In genomic region chr1:79753456-79753855, GRCm38 (mm10) we compare ENCODE assay signal across 30 mouse cellular contexts. TPM values are rescaled to one million over a fixed set of nuclear protein-coding genes. Genes with fewer than 3 reads are reported as not detected.
DNase-seq lines count a peak whose midpoint lies in the region; ATAC-seq lines count a peak whose summit lies in the region.
"Had no signal": no experiment of that assay in that cellular context is flagged by ENCODE, and none has a peak within 500 bp of the region (broad histone marks: within the 10 kb centered on the region; RNA-seq: fewer than 3 reads in every experiment).

No protein-coding gene starts in this region.

- H3K36me3 ChIP-seq in lung, embryonic 15.5 days: no peaks in the 10 kb centered on the region
- H3K36me3 ChIP-seq in midbrain, embryonic 11.5 days (ENCODE audit: control insufficient read depth, insufficient read depth, low read length): no peaks in the 10 kb centered on the region
- peaks cover 20% of the 10 kb centered on the region for H3K36me3 ChIP-seq in midbrain, embryonic 13.5 days
- H3K36me3 ChIP-seq: embryonic facial prominence, embryonic 12.5 days; embryonic facial prominence, embryonic 15.5 days; forebrain, embryonic 12.5 days; forebrain, embryonic 15.5 days; heart, embryonic 10.5 days; heart, embryonic 13.5 days had no signal

- no peak overlapping the region for H3K4me2 ChIP-seq in lung, embryonic 15.5 days
- H3K4me2 ChIP-seq in midbrain, embryonic 11.5 days: no peak overlapping the region
- no peak overlapping the region for H3K4me2 ChIP-seq in midbrain, embryonic 13.5 days (replicated peaks)
- H3K4me2 ChIP-seq: embryonic facial prominence, embryonic 12.5 days; embryonic facial prominence, embryonic 15.5 days; forebrain, embryonic 12.5 days; forebrain, embryonic 15.5 days; heart, embryonic 13.5 days; hindbrain, embryonic 14.5 days had no signal

- no peaks in the 10 kb centered on the region for H3K27me3 ChIP-seq in lung, embryonic 15.5 days
- no peaks in the 10 kb centered on the region for H3K27me3 ChIP-seq in midbrain, embryonic 11.5 days (ENCODE audit: control insufficient read depth, insufficient read depth, low read length)
- no peaks in the 10 kb centered on the region for H3K27me3 ChIP-seq in midbrain, embryonic 13.5 days
- H3K27me3 ChIP-seq: CH12.LX; embryonic facial prominence, embryonic 12.5 days; embryonic facial prominence, embryonic 15.5 days; forebrain, embryonic 12.5 days; forebrain, embryonic 15.5 days; heart, embryonic 13.5 days; Patski had no signal

- H3K9ac ChIP-seq in lung, embryonic 15.5 days: no peak overlapping the region
- no peak overlapping the region for H3K9ac ChIP-seq in midbrain, embryonic 11.5 days (ENCODE audit: low read length)
- no peak overlapping the region for H3K9ac ChIP-seq in midbrain, embryonic 13.5 days (replicated peaks)
- H3K9ac ChIP-seq: embryonic facial prominence, embryonic 12.5 days; embryonic facial prominence, embryonic 15.5 days; forebrain, embryonic 12.5 days; forebrain, embryonic 15.5 days; heart, embryonic 13.5 days; hindbrain, embryonic 14.5 days had no signal

- peaks cover 14% of the 10 kb centered on the region for H3K4me1 ChIP-seq in lung, embryonic 15.5 days
- no peaks in the 10 kb centered on the region for H3K4me1 ChIP-seq in midbrain, embryonic 11.5 days (ENCODE audit: control insufficient read depth, insufficient read depth, low read length)
- H3K4me1 ChIP-seq in midbrain, embryonic 13.5 days (replicated peaks): peaks cover 6% of the 10 kb centered on the region; the same call in 1 of the 2 replicates
- H3K4me1 ChIP-seq: embryonic facial prominence, embryonic 15.5 days; forebrain, embryonic 12.5 days; forebrain, embryonic 15.5 days had no signal

- no peak overlapping the region for H3K27ac ChIP-seq in lung, embryonic 15.5 days
- H3K27ac ChIP-seq in midbrain, embryonic 11.5 days (ENCODE audit: low read depth, low read length): no peak overlapping the region
- no peak overlapping the region for H3K27ac ChIP-seq in midbrain, embryonic 13.5 days
- H3K27ac ChIP-seq: embryonic facial prominence, embryonic 12.5 days; embryonic facial prominence, embryonic 15.5 days; forebrain, embryonic 12.5 days; forebrain, embryonic 15.5 days; heart, embryonic 10.5 days; heart, embryonic 13.5 days; hindbrain, embryonic 14.5 days; hindbrain, postnatal 0 days had no signal

- DNase-seq in adrenal gland, adult 2 months: peak; percentile 56
- no peak for DNase-seq in adrenal gland, postnatal 10 days
- no peak for DNase-seq in lung, postnatal 10 days
- DNase-seq in midbrain, embryonic 11.5 days (ENCODE audit: low spot score, missing footprints): peak; percentile 33
- DNase-seq: adrenal gland, adult 8-10 months; B cell, adult 2 months; cerebellum, adult 11 months; cerebellum, adult 2 months; cerebellum, adult 9-11 months; cerebellum, postnatal 25 days; gastrocnemius, postnatal 14 days; heart, adult 18-20 months; heart, postnatal 14 days; heart, postnatal 4 days had no signal

- H3K9me3 ChIP-seq in lung, embryonic 15.5 days: no peaks in the 10 kb centered on the region
- no peaks in the 10 kb centered on the region; the same call in 1 of the 2 replicates for H3K9me3 ChIP-seq in midbrain, embryonic 11.5 days (ENCODE audit: control insufficient read depth, low read length)
- H3K9me3 ChIP-seq in midbrain, embryonic 13.5 days: peaks cover 4% of the 10 kb centered on the region
- H3K9me3 ChIP-seq: embryonic facial prominence, embryonic 12.5 days; embryonic facial prominence, embryonic 15.5 days; forebrain, embryonic 12.5 days; forebrain, embryonic 15.5 days; G1E; heart, embryonic 10.5 days; heart, embryonic 13.5 days had no signal

- WGBS in lung, embryonic 15.5 days: 84% methylated on average over 3 of the region's 3 CpGs
- 92% methylated on average over 3 of the region's 3 CpGs for WGBS in midbrain, embryonic 11.5 days
- WGBS in midbrain, embryonic 13.5 days: 97% methylated on average over 3 of the region's 3 CpGs

- no peak overlapping the region for H3K4me3 ChIP-seq in lung, embryonic 15.5 days
- no peak overlapping the region for H3K4me3 ChIP-seq in midbrain, embryonic 11.5 days (ENCODE audit: low read depth, low read length)
- H3K4me3 ChIP-seq in midbrain, embryonic 13.5 days (replicated peaks): no peak overlapping the region
- H3K4me3 ChIP-seq: embryonic facial prominence, embryonic 12.5 days; embryonic facial prominence, embryonic 15.5 days; erythroblast, embryonic 14.5 days; forebrain, embryonic 12.5 days; forebrain, embryonic 15.5 days; heart, embryonic 10.5 days; heart, embryonic 13.5 days had no signal

- ATAC-seq in lung, embryonic 15.5 days (ENCODE audit: borderline replicate concordance, extremely low read depth, low FRiP score, low TSS enrichment): 0 out of 2 replicates have a peak, but pooled peaks have one; percentile 49
- no peak for ATAC-seq in midbrain, embryonic 11.5 days (ENCODE audit: low FRiP score)
- no peak for ATAC-seq in midbrain, embryonic 13.5 days
- ATAC-seq: forebrain, embryonic 15.5 days; hindbrain, postnatal 0 days; inflammation-experienced regulatory T-cells, adult 6 months; intestine, embryonic 16.5 days; Patski had no signal

RNA-seq across cellular contexts. Expression of gene Mrpl44, which starts 22.4 kb away (rescaled TPM):
- 10 to 100 TPM; 40.7 to 58.3 TPM for total RNA-seq in adrenal gland, adult 2 months (2021)
- 14.1 and 20.7 TPM in 2 replicates for polyA plus RNA-seq in adrenal gland, adult 2 months (2012; rRNA removed)
- total RNA-seq in adrenal gland, postnatal 10 days (2021): 10 to 100 TPM; 54.3 to 59.4 TPM
- 58.5 and 59.2 TPM in 2 replicates for polyA plus RNA-seq in lung, embryonic 15.5 days (2015; fragmentation: Nextera tagmentation; extraction: Ambion mirVana)
- polyA plus RNA-seq in midbrain, embryonic 11.5 days (2014; fragmentation: Nextera tagmentation; extraction: Ambion mirVana): 57.7 and 60.8 TPM in 2 replicates
- 51.9 and 54.5 TPM in 2 replicates for polyA plus RNA-seq in midbrain, embryonic 13.5 days (2015; fragmentation: Nextera tagmentation; extraction: Ambion mirVana)

RNA-seq across cellular contexts. Expression of gene Wdfy1, which starts 22.5 kb away (rescaled TPM):
- 10 to 100 TPM; 42.6 to 43.5 TPM for total RNA-seq in adrenal gland, adult 2 months (2021)
- 39.0 and 48.4 TPM in 2 replicates for polyA plus RNA-seq in adrenal gland, adult 2 months (2012; rRNA removed)
- total RNA-seq in adrenal gland, postnatal 10 days (2021): 10 to 100 TPM; 35.4 to 40.8 TPM
- 43.0 and 45.1 TPM in 2 replicates for polyA plus RNA-seq in lung, embryonic 15.5 days (2015; fragmentation: Nextera tagmentation; extraction: Ambion mirVana)
- 47.1 and 49.1 TPM in 2 replicates for polyA plus RNA-seq in midbrain, embryonic 11.5 days (2014; fragmentation: Nextera tagmentation; extraction: Ambion mirVana)
- polyA plus RNA-seq in midbrain, embryonic 13.5 days (2015; fragmentation: Nextera tagmentation; extraction: Ambion mirVana): 113 and 118 TPM in 2 replicates

Comparison
In these comparisons a context has a peak if more than half of its experiments do, and no peak if none do; other contexts are left out.
1. DNase-seq: peak in adrenal gland, adult 2 months (single experiment) and midbrain, embryonic 11.5 days (single experiment); none in adrenal gland, postnatal 10 days (single experiment) and lung, postnatal 10 days (single experiment).